Mouse (Mus musculus) right cerebral cortex, adult 2 months (tissue): ENCODE measurements around the gene Csf2rb2.
"Not testable (repeated sequence)": the region's sequence is repeated elsewhere in the genome, so short reads cannot be mapped to it uniquely, and the experiment has no call there.

Experiments used
- DNase-seq, 2 experiments: peaks; one replicate each; pipeline ENCODE4 v3.0.0; 2021 to 2022; ENCODE audit warnings: low spot score in 2 of 2

Csf2rb2 gene

DNA sequence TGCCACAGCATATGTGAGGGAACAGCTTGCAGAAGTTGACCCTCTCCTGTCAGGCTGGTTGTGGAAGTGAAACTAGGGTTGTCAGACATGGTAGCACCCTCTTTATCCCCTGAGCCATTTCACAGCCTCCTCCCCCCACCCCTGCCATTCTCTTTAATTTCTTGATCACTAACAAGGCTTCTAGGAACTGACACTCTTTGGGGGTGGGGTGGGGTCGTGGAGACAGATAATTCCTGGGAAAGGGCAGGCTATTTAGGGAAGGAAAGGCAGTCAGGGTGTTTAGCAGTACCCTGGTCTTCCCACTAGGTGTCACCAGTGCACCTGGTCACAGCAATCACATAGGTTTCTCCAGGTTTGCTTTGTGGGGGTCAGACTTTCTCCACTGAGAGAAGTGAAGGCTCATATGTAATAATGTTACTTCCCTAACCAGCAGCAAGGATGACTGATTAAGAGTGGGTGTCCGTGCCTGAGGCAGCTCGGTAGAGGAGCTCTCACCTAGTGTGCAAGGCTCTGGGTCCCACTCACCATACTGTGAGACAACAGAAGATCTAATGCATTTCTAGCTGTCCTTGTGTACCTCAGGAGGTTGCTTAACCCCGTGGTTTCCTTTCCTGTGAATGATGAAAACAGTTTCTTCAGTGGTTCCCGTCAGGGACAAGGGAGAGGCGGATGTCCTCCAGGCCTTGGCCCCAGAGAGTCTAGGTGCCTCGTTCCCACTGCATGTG lies 48.0 kb downstream of the Csf2rb2 start:
- peak; percentile 74 to 77 for DNase-seq

DNA sequence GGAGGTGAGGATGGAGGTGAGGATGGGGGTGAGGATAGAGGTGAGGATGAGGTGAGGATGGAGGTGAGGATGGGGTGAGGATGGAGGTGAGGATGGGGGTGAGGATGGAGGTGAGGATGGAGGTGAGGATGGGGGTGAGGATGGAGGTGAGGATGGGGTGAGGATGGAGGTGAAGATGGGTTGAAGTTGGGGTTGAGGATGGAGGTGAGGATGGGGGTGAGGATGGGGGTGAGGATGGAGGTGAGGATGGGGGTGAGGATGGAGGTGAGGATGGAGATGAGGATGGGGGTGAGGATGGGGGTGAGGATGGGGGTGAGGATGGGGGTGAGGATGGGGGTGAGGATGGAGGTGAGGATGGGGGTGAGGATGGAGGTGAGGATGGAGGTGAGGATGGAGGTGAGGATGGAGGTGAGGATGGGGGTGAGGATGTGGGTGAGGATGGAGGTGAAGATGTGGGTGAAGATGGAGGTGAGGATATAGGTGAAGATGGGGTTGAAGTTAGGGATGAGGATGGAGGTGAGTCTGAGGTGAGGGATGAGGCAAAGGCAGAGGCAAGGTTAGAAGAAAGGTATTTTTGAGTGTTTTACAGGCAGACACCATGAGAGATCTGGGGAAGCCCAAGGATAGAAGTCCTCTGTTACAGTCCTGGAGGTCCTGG lies 48.8 kb downstream of the Csf2rb2 start:
- DNase-seq: not testable (repeated sequence)

DNA sequence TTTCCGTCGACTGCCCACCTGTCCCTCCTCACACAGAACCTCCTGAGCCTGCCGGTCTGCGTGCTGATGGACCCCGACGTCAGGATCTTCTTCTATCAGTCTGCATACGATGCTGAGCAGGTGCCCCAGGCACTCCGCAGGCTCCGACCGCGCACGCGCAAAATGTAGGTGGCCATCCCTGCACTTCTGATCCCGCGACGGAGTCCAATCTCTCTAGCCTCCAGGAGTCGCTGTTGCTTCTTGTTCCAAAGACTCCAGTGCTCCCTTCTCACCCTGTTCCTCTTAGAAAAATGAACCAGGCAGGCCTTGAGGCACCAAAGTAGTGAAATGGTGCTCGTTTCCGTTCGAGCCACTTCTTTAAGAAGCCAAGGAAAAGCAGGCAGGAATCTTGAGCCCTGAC lies 50.8 kb downstream of the Csf2rb2 start:
- DNase-seq: peak; percentile 46

DNA sequence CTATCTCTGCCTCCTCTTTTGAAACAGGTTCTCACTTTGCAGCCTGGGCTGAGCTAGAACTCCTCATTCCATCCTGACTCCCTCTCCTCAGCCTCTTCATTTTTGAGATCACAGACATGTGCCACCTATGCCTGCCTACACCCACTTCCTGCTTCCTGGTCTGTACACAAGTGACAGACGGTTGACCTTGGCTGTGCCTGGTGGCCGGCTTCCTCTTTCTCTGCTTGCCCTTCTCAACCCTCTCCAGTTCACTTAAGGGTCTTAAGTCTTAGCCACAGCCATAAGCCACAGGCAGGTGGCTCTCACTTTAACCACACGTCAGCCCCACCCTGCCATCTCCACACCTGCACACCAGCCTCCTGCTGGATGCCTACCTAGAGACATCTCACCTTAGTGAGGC lies 57.1 kb downstream of the Csf2rb2 start:
- DNase-seq: no peak

DNA sequence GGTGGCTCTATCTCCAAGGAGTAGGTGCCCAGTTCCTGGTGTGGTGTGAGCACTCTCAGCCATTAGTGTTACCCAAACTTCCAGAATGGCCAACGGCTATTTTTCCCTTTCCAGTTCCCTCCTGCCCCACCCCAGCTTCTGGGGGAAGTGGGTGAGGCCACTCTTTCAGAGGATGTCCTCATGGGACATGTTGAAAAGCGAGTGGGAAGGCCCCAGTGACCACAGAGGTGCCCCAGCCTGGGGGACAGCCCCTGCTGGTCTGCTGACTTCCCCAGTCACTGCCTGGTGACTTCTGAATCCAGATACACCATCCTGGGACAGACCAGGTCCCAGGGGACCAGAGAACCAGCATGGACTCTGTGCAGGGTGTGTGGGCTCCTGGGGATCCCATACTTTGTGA lies 57.9 kb downstream of the Csf2rb2 start:
- no peak for DNase-seq

DNA sequence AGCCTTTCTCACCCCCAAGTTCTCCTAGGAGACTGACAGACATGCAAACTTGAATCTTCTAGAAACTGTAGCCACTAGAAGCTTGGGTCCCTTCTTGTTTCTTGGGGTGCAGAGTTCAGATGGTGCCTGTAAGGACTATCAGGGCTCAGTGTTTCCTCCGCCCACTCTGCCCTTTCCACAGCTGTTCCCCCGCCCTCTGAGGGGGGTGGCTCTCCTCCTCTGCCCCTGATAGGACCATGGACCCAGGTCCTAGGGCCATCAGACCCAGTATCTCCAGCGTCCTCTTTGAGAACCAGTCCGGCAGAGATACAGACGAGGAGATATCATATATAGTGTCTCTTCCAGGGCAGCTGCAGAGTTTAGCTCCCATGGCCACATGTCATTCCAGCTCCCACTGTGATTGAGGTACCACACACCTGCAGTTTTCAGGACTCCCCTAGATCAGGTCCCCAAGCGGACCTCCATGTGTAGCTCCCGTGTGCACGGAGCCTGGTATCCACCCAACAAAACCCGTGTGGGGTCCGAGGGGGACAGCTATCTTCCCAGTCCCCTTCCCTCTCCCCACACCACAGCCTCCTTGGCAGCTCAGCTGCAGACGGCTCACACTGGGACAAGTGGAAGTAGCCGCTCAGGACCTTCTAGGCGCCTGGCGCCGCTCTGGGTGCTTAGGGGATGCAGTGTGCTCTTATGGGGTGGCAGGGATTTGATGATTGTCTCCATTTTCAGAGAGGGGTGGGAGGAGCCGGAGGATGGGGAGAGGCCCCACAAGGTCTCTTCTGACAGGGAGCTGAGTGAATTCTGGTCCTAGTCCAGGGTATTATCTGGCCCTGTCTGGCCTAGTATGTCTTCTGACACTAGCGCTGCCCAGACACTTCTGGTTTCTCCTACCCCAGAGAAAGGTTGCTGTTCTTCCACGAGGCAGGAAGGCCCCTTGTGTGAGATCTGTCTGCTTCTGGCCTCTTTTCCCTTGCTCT lies 59.1 kb downstream of the Csf2rb2 start:
- no peak for DNase-seq

DNA sequence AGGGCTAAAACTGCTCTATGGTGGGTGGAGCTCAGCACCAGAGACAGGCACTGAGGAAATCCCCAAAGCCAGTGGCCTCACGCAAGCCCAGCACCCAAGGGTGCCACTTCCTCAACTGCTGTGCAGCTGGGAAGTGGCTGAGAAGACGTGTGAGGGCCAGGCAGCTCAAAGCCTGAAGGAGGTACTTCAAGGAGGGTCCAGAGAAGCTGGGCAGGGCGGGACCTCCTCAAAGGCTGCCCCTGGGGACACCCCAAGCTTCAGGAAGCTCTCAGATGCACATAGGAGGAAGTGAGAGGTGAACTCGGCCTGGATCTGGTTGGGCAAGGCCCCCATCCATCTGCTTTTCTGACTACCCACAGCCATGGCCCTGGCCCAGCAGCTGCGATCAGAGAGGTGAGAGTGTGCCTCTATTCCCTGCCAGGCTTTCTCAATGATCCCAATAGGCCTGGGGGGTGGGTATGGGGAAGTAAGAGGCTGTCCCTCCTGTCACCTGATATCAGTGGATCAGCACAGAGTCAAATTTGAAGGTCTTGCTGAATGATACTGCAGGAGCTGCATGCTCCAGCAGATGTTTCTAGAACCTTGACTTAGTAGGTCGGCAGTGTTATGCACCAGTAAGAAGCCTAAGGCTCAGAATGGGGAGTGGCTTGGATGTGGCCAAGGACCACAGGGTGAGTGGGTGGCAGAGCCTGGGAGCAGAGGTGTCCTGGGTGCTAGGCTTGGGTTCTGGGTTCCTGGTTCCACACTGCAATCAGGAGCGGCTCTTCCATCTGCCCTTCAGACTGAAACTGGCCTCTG lies 60.6 kb downstream of the Csf2rb2 start, which contains the start of gene Ncf4:
Ncf4 (plus strand) TSS at position 107 of the 798 bp plus-strand sequence.
- no peak for DNase-seq

DNA sequence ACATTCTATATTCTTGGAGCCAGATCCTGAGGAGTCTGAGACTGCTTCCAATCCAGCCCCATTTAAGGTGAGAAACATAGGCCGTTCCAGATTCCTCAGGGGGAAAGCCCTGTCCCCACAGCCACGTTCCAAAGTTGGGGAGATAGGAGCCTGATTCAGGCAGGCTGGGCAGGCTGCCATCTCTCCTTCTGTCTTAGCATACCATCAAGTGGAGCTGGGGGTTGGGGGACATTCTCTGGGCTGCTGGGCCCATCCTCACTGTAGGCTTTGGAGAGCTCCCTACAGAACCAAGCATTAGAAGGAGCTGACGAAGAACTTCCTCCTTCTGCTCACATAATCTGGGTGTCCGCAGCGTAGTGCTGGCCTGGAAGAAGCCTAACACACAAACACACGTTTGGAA lies 61.7 kb downstream of the Csf2rb2 start:
- no peak for DNase-seq

DNA sequence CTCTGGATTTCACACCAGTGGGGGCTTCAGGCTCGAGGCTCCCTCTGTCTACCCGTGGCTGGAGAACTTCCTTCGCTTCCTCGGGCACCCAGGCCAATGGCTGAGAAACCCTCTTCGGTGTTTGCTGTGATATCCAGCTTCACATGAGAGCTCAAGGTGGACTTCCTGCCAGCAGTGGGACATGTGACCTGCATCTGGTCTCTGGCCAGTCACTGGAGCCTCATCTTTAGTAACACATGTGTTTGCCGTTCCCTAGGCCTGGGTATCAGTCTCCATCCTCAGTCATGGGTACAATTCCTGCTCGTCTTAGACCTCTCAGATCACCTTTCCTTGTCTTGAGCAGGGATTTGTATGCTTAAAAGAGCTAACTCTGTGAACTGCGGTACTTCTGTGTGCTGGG lies 62.5 kb downstream of the Csf2rb2 start:
- no peak for DNase-seq

DNA sequence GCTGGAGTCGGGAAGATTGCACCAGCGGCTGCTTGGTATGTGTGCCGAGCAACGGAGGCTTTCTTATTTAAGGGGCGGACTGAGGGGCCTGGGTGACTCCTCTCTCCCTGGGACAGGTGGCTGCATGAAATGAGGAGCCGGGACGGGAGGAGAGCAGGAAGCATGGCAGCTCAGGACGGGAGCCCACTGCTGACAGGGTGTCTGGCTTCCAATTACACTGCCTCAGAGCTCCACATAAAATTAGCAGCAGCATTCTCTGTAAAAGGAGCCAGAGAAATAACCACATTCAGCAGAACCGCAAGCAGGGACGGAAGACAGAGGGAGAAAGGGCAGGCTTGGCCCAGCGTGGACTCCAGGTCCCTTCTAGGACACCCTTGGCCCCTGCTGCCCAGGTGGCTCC lies 64.2 kb downstream of the Csf2rb2 start:
- DNase-seq: no peak

DNA sequence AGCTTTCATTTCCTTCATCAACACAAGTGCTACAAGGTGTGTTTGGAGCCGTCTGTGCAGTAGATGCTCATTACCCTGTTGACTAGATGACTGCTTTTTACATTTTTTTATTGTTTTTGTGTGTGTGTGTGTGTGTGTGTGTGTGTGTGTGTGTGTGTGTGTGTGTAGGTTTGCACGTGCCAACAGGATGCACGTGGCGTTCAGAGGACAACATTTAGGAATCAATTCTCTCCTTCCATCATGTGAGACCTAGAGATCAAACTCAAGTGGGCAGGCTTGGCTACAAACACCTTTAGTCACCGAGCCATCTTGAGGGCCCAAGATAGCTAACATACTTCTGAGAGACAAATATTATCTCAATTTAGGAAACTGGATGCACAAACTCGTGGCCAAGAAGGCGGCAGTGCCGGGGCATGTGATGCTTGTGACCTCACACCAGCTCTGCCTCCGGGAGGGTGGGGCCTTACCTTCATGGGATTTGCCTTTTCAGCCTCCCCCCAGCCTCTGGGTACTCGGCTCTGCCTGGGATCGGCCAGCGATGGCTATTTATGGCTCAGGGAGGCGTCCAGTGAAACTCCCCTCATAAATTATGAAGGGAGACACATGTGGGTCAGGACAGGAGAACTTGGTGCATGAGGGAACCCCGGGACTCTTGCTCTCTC lies 65.4 kb downstream of the Csf2rb2 start:
- DNase-seq: no peak

DNA sequence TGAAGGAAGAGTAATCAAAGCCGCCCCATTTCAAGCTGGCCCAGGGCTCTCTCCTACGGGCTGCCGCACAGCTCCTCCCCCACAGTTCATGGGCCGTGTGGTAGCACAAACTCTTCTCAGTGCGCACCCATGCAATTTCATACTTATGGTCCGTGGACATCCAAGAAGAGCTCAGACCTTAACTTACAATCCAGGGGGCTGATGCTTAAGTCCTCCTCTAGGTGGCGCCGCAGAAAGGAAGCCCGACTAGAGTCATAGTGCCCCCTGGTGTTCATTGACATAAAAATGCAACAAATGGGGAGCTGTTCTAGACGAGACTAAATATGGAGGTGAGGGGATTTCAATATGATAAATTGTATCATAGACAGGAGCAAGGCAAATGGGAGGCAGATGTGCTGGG lies 66.1 kb downstream of the Csf2rb2 start:
- peak; percentile 43 to 63 for DNase-seq

DNA sequence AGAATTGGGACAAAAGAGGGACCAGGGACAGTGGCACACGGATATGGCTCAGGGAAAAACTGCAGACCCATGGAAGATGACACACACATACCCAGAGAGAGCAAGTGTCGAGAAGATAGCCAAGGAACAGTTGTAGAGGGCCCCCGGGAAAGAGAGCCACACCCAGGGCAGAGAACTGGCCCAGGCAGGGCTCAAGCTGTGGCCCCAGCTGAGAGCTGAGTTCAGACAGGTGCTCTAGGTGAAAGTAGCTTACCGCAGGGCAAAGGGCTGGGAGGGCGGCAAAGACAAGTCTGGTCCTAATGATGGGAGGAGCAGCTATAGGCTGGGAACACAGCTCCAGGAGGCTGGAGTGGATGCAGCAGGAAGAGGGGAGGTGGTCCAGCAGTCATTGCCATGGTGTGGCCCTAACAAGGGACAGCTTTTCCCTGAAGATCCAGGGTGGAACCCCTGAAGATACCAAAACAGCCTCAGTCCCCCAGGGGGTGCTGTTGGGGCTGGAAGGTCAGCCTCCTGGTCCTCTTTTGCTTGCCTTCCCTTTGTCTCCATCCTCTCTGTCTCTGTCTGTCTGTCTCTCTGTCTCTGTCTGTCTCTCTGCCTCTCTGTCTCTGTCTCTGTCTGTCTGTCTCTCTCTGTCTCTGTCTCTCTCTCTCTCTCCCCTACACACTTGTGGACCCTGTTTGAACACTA lies 70.6 kb downstream of the Csf2rb2 start:
- DNase-seq: no peak
